Mouse (Mus musculus) limb, embryonic 15.5 days (tissue): ENCODE results near the gene Foxm1. TPM values are rescaled to one million over a fixed set of nuclear protein-coding genes. Genes with fewer than 3 reads are reported as not detected.
A peak's percentile ranks its signal among the peaks of the same experiment; 100 is the strongest.
"Not testable (repeated sequence)": the region's sequence is repeated elsewhere in the genome, so short reads cannot be mapped to it uniquely, and the experiment has no call there.

Experiments
- ATAC-seq: fragments of 200-750 bp; cut with Nextera tagmentation; 2 replicates; pipeline ENCODE4 v1.8.0; 2017; ENCODE audit warnings: low read depth, moderate TSS enrichment; ENCODE audit not compliant: insufficient number of reproducible peaks, low FRiP score, low TSS enrichment
- H3K27ac ChIP-seq: fragments of 300-500 bp; sonication (generic); 2 replicates; pipeline ENCODE4 v1.5.1; 2015; ENCODE audit warnings: moderate library complexity, mild to moderate bottlenecking, inconsistent platforms
- H3K27me3 ChIP-seq: fragments of 300-500 bp; sonication (generic); 2 replicates; pipeline ENCODE4 v1.6.1; 2015; ENCODE audit warnings: inconsistent platforms
- H3K36me3 ChIP-seq: fragments of 300-500 bp; sonication (generic); 2 replicates; pipeline ENCODE4 v1.6.1; 2015; ENCODE audit warnings: inconsistent platforms
- H3K4me1 ChIP-seq: fragments of 300-500 bp; sonication (generic); 2 replicates; pipeline ENCODE4 v1.6.1; 2015; ENCODE audit warnings: inconsistent platforms
- H3K4me2 ChIP-seq: fragments of 300-500 bp; sonication (generic); 2 replicates; pipeline ENCODE4 v1.6.1; 2015; ENCODE audit warnings: mild to moderate bottlenecking, inconsistent platforms
- H3K4me3 ChIP-seq: fragments of 300-500 bp; sonication (generic); 2 replicates; pipeline ENCODE4 v1.5.1; 2015; ENCODE audit warnings: mild to moderate bottlenecking, inconsistent platforms
- H3K9ac ChIP-seq: fragments of 300-500 bp; sonication (generic); 2 replicates; pipeline ENCODE4 v1.6.1; 2015; ENCODE audit warnings: inconsistent platforms
- H3K9me3 ChIP-seq: fragments of 300-500 bp; sonication (generic); 2 replicates; pipeline ENCODE4 v1.6.1; 2016; ENCODE audit warnings: inconsistent platforms
- WGBS: fragments of 180-500 bp; shearing (Covaris S2); methylation state at CpG from one replicate; pipeline ENCODE4 v1.1.7; 2015; 5-methylcytosine and 5-hydroxymethylcytosine counted together
- polyA plus RNA-seq: library from polyadenylated mRNA; unstranded; fragments of >200 nt; fragmentation: Nextera tagmentation; extraction: Ambion mirVana; gene quantifications from 2 replicates; pipeline ENCODE4 v1.2.1, GENCODE M21; 2015

Gene Foxm1
- polyA plus RNA-seq, 1 experiment from 2014 or later = 26.7 TPM

- no peak overlapping the region for H3K4me3 ChIP-seq
- peaks cover 14% of the 10 kb centered on the region for H3K36me3 ChIP-seq
- H3K27me3 ChIP-seq = no peaks in the 10 kb centered on the region
- no peak overlapping the region for H3K27ac ChIP-seq
- no peak for ATAC-seq
- no peak overlapping the region for H3K9ac ChIP-seq
- WGBS = 82% methylated on average over 16 of the region's 16 CpGs
- peaks cover 6% of the 10 kb centered on the region; the same call in 1 of the 2 replicates for H3K4me1 ChIP-seq
- no peaks in the 10 kb centered on the region for H3K9me3 ChIP-seq
- no peak overlapping the region for H3K4me2 ChIP-seq
Measured at GRCm38 (mm10) chr6:128379636-128380035, 16.9 kb downstream of the Foxm1 start.

GRCm38 (mm10) chr6:128380594-128381167 lies 17.9 kb downstream of the Foxm1 start:
- H3K4me1 ChIP-seq, H3K27me3 ChIP-seq, H3K4me3 ChIP-seq, ATAC-seq, H3K9me3 ChIP-seq, H3K36me3 ChIP-seq, H3K27ac ChIP-seq, H3K4me2 ChIP-seq, H3K9ac ChIP-seq: not testable (repeated sequence)
- WGBS = 73% methylated on average over 1 of the region's 1 CpGs

- WGBS = 51% methylated on average over 3 of the region's 3 CpGs
- no peak for ATAC-seq
- Histone ChIP-seq H3K9ac (no peak overlapping the region), H3K4me3 (no peak overlapping the region), H3K36me3 (peaks cover 4% of the 10 kb centered on the region), H3K9me3 (no peaks in the 10 kb centered on the region), H3K4me1 (no peaks in the 10 kb centered on the region), H3K4me2 (no peak overlapping the region), H3K27ac (no peak overlapping the region), H3K27me3 (no peaks in the 10 kb centered on the region)
Measured at GRCm38 (mm10) chr6:128381254-128381653, 18.5 kb downstream of the Foxm1 start.

GRCm38 (mm10) chr6:128383752-128384151 lies 21.0 kb downstream of the Foxm1 start:
- Histone ChIP-seq H3K36me3 (no peaks in the 10 kb centered on the region), H3K4me3 (no peak overlapping the region), H3K27me3 (no peaks in the 10 kb centered on the region), H3K4me1 (no peaks in the 10 kb centered on the region), H3K27ac (no peak overlapping the region), H3K9ac (no peak overlapping the region), H3K4me2 (no peak overlapping the region), H3K9me3 (no peaks in the 10 kb centered on the region)
- ATAC-seq = no peak
- 80% methylated on average over 7 of the region's 7 CpGs for WGBS

- WGBS = 83% methylated on average over 1 of the region's 1 CpGs
Measured at GRCm38 (mm10) chr6:128385026-128385425, 22.3 kb downstream of the Foxm1 start.

GRCm38 (mm10) chr6:128389185-128389584 lies 26.4 kb downstream of the Foxm1 start:
- Histone ChIP-seq H3K4me2 (no peak overlapping the region), H3K27me3 (no peaks in the 10 kb centered on the region), H3K4me3 (no peak overlapping the region), H3K36me3 (no peaks in the 10 kb centered on the region), H3K9ac (no peak overlapping the region), H3K4me1 (no peaks in the 10 kb centered on the region), H3K27ac (no peak overlapping the region), H3K9me3 (no peaks in the 10 kb centered on the region)
- WGBS = 75% methylated on average over 1 of the region's 1 CpGs
- no peak for ATAC-seq

More at GRCm38 (mm10) chr6:128385026-128385425, 22.3 kb downstream of the Foxm1 start:
- Histone ChIP-seq H3K4me1 (no peaks in the 10 kb centered on the region), H3K36me3 (no peaks in the 10 kb centered on the region), H3K4me3 (no peak overlapping the region), H3K9ac (no peak overlapping the region), H3K27ac (no peak overlapping the region), H3K27me3 (no peaks in the 10 kb centered on the region), H3K4me2 (no peak overlapping the region), H3K9me3 (no peaks in the 10 kb centered on the region)
- ATAC-seq = no peak

GRCm38 (mm10) chr6:128390683-128391082 lies 27.9 kb downstream of the Foxm1 start:
- Histone ChIP-seq H3K27me3 (no peaks in the 10 kb centered on the region), H3K27ac (no peak overlapping the region), H3K9ac (no peak overlapping the region), H3K9me3 (no peaks in the 10 kb centered on the region), H3K4me2 (no peak overlapping the region), H3K36me3 (no peaks in the 10 kb centered on the region), H3K4me3 (no peak overlapping the region), H3K4me1 (no peaks in the 10 kb centered on the region)
- ATAC-seq = no peak
- WGBS = 62% methylated on average over 1 of the region's 1 CpGs

- no peak for ATAC-seq
- no peak overlapping the region for H3K4me3 ChIP-seq
- no peaks in the 10 kb centered on the region for H3K27me3 ChIP-seq
- H3K4me2 ChIP-seq = no peak overlapping the region
- peaks cover 12% of the 10 kb centered on the region; the same call in 1 of the 2 replicates for H3K4me1 ChIP-seq
- WGBS = 77% methylated on average over 7 of the region's 7 CpGs
- no peak overlapping the region for H3K27ac ChIP-seq
- no peaks in the 10 kb centered on the region for H3K9me3 ChIP-seq
- H3K9ac ChIP-seq = no peak overlapping the region
- H3K36me3 ChIP-seq = no peaks in the 10 kb centered on the region
Measured at GRCm38 (mm10) chr6:128397574-128398261, 35.0 kb downstream of the Foxm1 start.

- Histone ChIP-seq H3K9me3 (no peaks in the 10 kb centered on the region), H3K4me1 (peaks cover 12% of the 10 kb centered on the region; the same call in 1 of the 2 replicates), H3K4me2 (peak within 1 kb of the TSS; percentile 45), H3K9ac (no peak within 1 kb of the TSS), H3K4me3 (peak within 1 kb of the TSS; percentile 32), H3K36me3 (no peaks in the 10 kb centered on the region), H3K27me3 (no peaks in the 10 kb centered on the region), H3K27ac (peak within 1 kb of the TSS; percentile 23; the same call in 1 of the 2 replicates)
- WGBS = 69% methylated on average over 3 of the region's 3 CpGs
- ATAC-seq = no peak
Measured at GRCm38 (mm10) chr6:128398996-128399395, 36.2 kb downstream of the Foxm1 start, which contains the start of gene Nrip2. Gene Nrip2, plus strand, starts transcription at chr6:128399296.

- Histone ChIP-seq H3K27ac (peak overlapping the region; percentile 23; the same call in 1 of the 2 replicates), H3K4me3 (peak overlapping the region; percentile 32), H3K9ac (no peak overlapping the region), H3K9me3 (no peaks in the 10 kb centered on the region), H3K4me1 (peaks cover 13% of the 10 kb centered on the region; the same call in 1 of the 2 replicates), H3K27me3 (no peaks in the 10 kb centered on the region), H3K4me2 (peak overlapping the region; percentile 45), H3K36me3 (no peaks in the 10 kb centered on the region)
- WGBS = 29% methylated on average over 21 of the region's 21 CpGs
- ATAC-seq = peak; percentile 74; the same call in 1 of the 2 replicates
Measured at GRCm38 (mm10) chr6:128399421-128400185, 36.8 kb downstream of the Foxm1 start.

GRCm38 (mm10) chr6:128404708-128405107 lies 41.9 kb downstream of the Foxm1 start:
- no peak overlapping the region for H3K4me3 ChIP-seq
- peaks cover 29% of the 10 kb centered on the region for H3K36me3 ChIP-seq
- ATAC-seq = no peak
- H3K9me3 ChIP-seq = no peaks in the 10 kb centered on the region
- peaks cover 15% of the 10 kb centered on the region; the same call in 1 of the 2 replicates for H3K4me1 ChIP-seq
- H3K27me3 ChIP-seq = no peaks in the 10 kb centered on the region
- H3K4me2 ChIP-seq = no peak overlapping the region
- H3K27ac ChIP-seq = no peak overlapping the region
- 46% methylated on average over 5 of the region's 5 CpGs for WGBS
- H3K9ac ChIP-seq = no peak overlapping the region
